Mouse (Mus musculus) limb, embryonic 15.5 days (tissue): ENCODE measurements around the gene Arhgap8. TPM values are rescaled to one million over a fixed set of nuclear protein-coding genes. Genes with fewer than 3 reads are reported as not detected.

ENCODE experiments used
- ATAC-seq: fragments of 200-750 bp; cut with Nextera tagmentation; 2 replicates; pipeline ENCODE4 v1.8.0; 2017; ENCODE audit warnings: low read depth, moderate TSS enrichment; ENCODE audit not compliant: insufficient number of reproducible peaks, low FRiP score, low TSS enrichment
- H3K27ac ChIP-seq: fragments of 300-500 bp; sonication (generic); 2 replicates; pipeline ENCODE4 v1.5.1; 2015; ENCODE audit warnings: moderate library complexity, mild to moderate bottlenecking, inconsistent platforms
- H3K27me3 ChIP-seq: fragments of 300-500 bp; sonication (generic); 2 replicates; pipeline ENCODE4 v1.6.1; 2015; ENCODE audit warnings: inconsistent platforms
- H3K36me3 ChIP-seq: fragments of 300-500 bp; sonication (generic); 2 replicates; pipeline ENCODE4 v1.6.1; 2015; ENCODE audit warnings: inconsistent platforms
- H3K4me1 ChIP-seq: fragments of 300-500 bp; sonication (generic); 2 replicates; pipeline ENCODE4 v1.6.1; 2015; ENCODE audit warnings: inconsistent platforms
- H3K4me2 ChIP-seq: fragments of 300-500 bp; sonication (generic); 2 replicates; pipeline ENCODE4 v1.6.1; 2015; ENCODE audit warnings: mild to moderate bottlenecking, inconsistent platforms
- H3K4me3 ChIP-seq: fragments of 300-500 bp; sonication (generic); 2 replicates; pipeline ENCODE4 v1.5.1; 2015; ENCODE audit warnings: mild to moderate bottlenecking, inconsistent platforms
- H3K9ac ChIP-seq: fragments of 300-500 bp; sonication (generic); 2 replicates; pipeline ENCODE4 v1.6.1; 2015; ENCODE audit warnings: inconsistent platforms
- H3K9me3 ChIP-seq: fragments of 300-500 bp; sonication (generic); 2 replicates; pipeline ENCODE4 v1.6.1; 2016; ENCODE audit warnings: inconsistent platforms
- WGBS: fragments of 180-500 bp; shearing (Covaris S2); methylation state at CpG from one replicate; pipeline ENCODE4 v1.1.7; 2015; 5-methylcytosine and 5-hydroxymethylcytosine counted together
- polyA plus RNA-seq: library from polyadenylated mRNA; unstranded; fragments of >200 nt; fragmentation: Nextera tagmentation; extraction: Ambion mirVana; gene quantifications from 2 replicates; pipeline ENCODE4 v1.2.1, GENCODE M21; 2015

Arhgap8 gene
- polyA plus RNA-seq, 1 experiment from 2014 or later = 6.1 TPM

DNA sequence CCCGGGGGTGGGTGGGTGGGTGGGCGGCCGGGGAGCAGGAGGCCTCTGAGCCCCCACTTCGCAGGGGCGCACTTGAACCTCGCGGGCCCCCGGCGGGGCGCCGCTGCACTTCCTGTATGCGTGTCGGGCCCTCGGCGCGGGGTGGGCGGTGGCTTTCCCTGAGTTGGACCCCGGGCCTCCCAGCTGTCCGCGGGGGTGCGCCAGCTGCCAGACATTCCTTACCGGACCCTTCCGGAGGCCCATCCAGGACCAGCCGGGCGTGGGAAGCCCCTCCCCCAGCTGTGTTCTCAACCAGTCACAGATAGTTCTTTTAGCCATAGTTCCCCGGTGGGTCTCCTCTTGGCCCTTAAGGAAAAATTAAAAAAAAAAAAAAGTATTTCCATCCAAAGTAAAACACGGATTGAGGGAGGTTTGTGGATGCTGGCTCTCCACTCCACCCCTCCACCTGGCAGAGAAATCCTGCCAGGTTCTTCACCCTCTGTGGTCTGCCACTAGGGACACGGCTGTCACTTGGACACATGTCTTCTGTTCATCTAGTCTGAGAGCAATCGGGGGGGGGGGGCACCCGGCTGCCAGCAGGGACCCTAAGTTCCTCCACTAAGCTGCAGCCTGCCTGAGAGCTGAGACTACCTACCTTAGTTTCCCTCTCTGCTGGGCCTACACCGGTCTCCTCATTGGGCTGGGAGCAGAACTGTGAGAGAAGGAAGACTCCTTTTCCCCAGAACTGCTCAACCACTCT lies 38.2 kb upstream of the Arhgap8 start:
- Histone ChIP-seq H3K4me1 (peaks cover 60% of the 10 kb centered on the region), H3K27ac (peak overlapping the region; percentile 85), H3K4me3 (peak overlapping the region; percentile 81), H3K9ac (peak overlapping the region; percentile 79), H3K9me3 (no peaks in the 10 kb centered on the region), H3K27me3 (no peaks in the 10 kb centered on the region), H3K4me2 (peak overlapping the region; percentile 88), H3K36me3 (no peaks in the 10 kb centered on the region; the same call in 1 of the 2 replicates)
- 2% methylated on average over 31 of the region's 31 CpGs for WGBS
- peak; percentile 63 for ATAC-seq

DNA sequence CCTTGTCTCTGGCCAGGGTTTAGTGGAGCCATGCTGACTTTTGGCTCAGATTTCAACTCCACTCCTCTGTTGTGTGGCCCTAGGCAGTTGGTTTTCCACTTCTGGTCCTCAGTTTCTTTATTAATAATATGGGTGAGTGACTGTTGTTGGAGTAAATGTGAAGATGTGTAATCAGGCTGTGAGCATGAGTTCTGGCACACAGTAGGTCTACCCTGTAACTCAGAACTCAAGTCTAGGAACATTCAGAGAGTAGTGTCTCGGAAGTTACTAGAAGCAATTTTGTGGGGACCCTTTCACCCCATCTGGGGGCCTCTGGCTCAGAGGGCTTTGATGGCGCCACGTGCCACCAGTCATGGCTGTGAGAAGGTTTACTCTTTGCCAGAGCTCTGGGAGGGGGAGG lies 37.6 kb upstream of the Arhgap8 start:
- Histone ChIP-seq H3K36me3 (peaks cover under 1% of the 10 kb centered on the region), H3K9ac (peak overlapping the region; percentile 79; the same call in 1 of the 2 replicates), H3K4me1 (peaks cover 60% of the 10 kb centered on the region), H3K4me3 (peak overlapping the region; percentile 81), H3K27ac (peak overlapping the region; percentile 85), H3K9me3 (no peaks in the 10 kb centered on the region), H3K4me2 (peak overlapping the region; percentile 88), H3K27me3 (no peaks in the 10 kb centered on the region)
- no peak for ATAC-seq
- 68% methylated on average over 3 of the region's 3 CpGs for WGBS

DNA sequence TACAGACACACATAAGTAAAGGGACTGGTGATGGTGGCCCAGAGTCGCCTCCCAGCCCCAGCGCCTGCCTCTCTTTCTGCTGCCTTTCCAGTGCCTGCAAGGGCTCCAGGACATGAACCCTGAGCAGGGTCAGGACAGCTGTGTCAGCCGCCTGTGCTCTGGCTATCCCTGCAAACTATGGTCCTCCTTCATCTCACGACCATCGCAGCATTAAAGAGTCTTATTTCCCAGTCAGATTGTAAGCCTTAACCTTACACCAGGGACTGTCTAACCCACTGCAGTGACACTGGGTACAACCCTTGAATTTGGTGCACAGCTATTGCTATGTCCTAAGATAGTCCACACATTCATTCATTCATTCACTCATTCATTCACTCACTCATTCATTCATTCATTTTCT lies 37.0 kb upstream of the Arhgap8 start:
- Histone ChIP-seq H3K36me3 (peaks cover 6% of the 10 kb centered on the region), H3K27ac (no peak overlapping the region), H3K9me3 (no peaks in the 10 kb centered on the region), H3K4me3 (no peak overlapping the region), H3K4me1 (peaks cover 58% of the 10 kb centered on the region), H3K9ac (no peak overlapping the region), H3K4me2 (peak overlapping the region; percentile 88; the same call in 1 of the 2 replicates), H3K27me3 (no peaks in the 10 kb centered on the region)
- WGBS = 72% methylated on average over 5 of the region's 5 CpGs
- ATAC-seq = no peak

DNA sequence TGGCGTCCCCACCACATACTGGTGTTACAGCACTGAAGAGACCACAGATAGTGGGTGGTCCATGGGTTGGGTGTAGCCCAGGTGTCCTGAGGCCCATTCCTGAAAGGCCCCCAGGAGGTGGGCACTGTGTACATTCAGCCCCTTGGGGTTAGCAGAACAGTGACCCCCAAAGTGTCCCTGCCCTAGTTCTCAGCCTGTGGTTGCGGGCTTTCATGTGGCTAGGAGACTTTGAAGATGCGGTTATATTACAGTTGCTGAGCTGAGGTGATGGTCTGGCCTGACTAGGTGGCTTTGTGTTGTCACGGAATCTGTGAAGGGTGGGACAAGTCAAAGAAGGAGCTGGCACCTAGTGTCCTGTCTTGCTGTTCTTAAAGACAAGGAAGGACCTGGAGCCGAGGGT lies 35.3 kb upstream of the Arhgap8 start:
- Histone ChIP-seq H3K27ac (no peak overlapping the region), H3K9me3 (no peaks in the 10 kb centered on the region), H3K27me3 (no peaks in the 10 kb centered on the region), H3K9ac (no peak overlapping the region), H3K4me3 (no peak overlapping the region), H3K4me1 (peaks cover 54% of the 10 kb centered on the region), H3K4me2 (no peak overlapping the region), H3K36me3 (peaks cover 23% of the 10 kb centered on the region)
- ATAC-seq = no peak
- WGBS = 85% methylated on average over 5 of the region's 5 CpGs

DNA sequence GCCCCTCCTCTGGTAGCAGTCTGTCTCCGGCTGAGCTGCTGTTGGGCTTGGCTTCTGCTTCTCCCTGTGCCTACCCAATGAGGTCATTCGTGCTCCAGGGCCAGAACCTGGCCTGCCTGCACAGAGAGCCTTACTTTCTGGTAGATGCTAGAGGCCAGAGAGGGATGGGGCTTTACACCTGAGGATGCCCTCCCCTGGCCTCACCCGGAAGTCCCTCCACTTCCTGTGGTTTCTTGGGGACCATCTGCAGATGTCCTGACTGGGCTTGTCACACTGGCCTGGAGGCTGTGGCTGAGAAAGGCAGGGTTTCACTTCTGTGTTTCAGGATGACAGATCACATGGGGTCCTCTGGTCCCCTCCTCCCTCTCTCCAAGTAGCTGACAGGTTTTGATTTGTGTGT lies 34.4 kb upstream of the Arhgap8 start:
- 40% methylated on average over 3 of the region's 3 CpGs for WGBS

DNA sequence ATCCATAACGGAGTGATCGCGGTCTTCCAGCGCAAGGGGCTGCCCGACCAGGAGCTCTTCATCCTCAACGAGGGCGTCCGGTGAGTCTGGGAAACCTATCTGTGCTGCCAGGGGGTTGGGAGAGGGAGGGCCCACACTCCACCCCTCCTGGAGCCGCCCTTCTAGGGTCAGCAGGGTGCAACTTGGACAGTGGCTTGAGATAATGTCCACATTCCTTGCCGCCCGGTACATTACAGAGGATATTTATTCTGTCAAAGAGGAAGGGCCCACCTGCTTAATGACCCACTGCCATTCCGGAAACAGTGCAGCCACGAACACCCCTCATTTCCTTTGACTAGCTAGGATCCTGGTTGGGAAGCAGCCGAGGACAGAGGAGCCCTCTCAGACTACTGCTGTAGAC lies 31.9 kb upstream of the Arhgap8 start:
- ATAC-seq = no peak
- Histone ChIP-seq H3K27me3 (no peaks in the 10 kb centered on the region), H3K27ac (peak overlapping the region; percentile 27; the same call in 1 of the 2 replicates), H3K36me3 (peaks cover 55% of the 10 kb centered on the region), H3K9ac (no peak overlapping the region), H3K4me1 (peaks cover 27% of the 10 kb centered on the region), H3K4me2 (no peak overlapping the region), H3K4me3 (no peak overlapping the region), H3K9me3 (no peaks in the 10 kb centered on the region)
- WGBS = 78% methylated on average over 14 of the region's 14 CpGs

More for the DNA sequence above, 34.4 kb upstream of the Arhgap8 start:
- no peak overlapping the region for H3K4me2 ChIP-seq
- no peaks in the 10 kb centered on the region for H3K27me3 ChIP-seq
- no peak overlapping the region for H3K9ac ChIP-seq
- H3K4me1 ChIP-seq = peaks cover 49% of the 10 kb centered on the region
- H3K36me3 ChIP-seq = peaks cover 32% of the 10 kb centered on the region
- no peaks in the 10 kb centered on the region for H3K9me3 ChIP-seq
- H3K27ac ChIP-seq = no peak overlapping the region
- H3K4me3 ChIP-seq = no peak overlapping the region
- no peak for ATAC-seq

DNA sequence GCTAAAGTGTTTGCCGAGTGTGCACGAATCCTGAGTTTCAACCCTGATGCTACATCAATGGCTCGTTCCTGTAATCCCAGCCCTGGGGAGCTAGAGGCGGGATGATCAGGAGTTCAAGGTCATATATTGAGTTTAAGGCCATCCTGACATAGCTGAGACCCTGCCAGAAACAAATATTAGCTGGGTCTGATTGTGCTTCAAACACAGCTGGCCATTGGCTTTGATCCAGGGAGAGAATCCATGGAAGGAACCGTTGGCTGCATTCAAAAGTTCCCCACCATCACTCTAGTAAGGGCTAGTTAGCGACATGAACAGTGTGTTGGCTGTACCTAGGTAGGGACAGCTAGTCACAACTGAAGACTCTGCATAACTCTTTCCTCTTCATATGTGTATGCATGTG lies 30.5 kb upstream of the Arhgap8 start:
- Histone ChIP-seq H3K4me3 (no peak overlapping the region), H3K36me3 (peaks cover 66% of the 10 kb centered on the region), H3K27ac (no peak overlapping the region), H3K9ac (no peak overlapping the region), H3K27me3 (no peaks in the 10 kb centered on the region), H3K4me2 (no peak overlapping the region), H3K9me3 (no peaks in the 10 kb centered on the region), H3K4me1 (peaks cover 16% of the 10 kb centered on the region)
- ATAC-seq = no peak
- 72% methylated on average over 6 of the region's 6 CpGs for WGBS

DNA sequence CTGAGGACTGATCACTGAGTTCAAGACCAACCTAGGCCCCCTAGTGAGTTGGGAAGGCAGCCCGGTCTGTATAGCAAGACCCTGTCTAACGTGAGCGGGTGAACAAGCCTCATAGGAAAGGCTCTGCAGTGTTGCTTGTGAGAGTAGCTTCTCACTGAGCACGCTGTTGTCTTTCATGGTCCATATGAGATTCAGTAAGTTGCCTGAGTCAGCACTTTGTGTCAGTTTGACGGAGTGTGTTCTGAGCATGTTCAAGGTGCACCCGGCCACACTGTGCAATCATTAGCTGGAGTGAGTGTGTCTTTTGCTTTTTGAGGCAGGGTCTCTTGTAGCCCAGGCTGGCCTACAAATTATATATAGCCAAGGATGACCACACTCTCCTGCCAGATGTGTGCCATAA lies 28.3 kb upstream of the Arhgap8 start:
- ATAC-seq = no peak
- Histone ChIP-seq H3K27me3 (no peaks in the 10 kb centered on the region), H3K4me1 (peaks cover 10% of the 10 kb centered on the region), H3K4me2 (no peak overlapping the region), H3K36me3 (peaks cover 85% of the 10 kb centered on the region), H3K9me3 (no peaks in the 10 kb centered on the region), H3K9ac (no peak overlapping the region), H3K4me3 (no peak overlapping the region), H3K27ac (no peak overlapping the region)
- WGBS = 87% methylated on average over 6 of the region's 6 CpGs

DNA sequence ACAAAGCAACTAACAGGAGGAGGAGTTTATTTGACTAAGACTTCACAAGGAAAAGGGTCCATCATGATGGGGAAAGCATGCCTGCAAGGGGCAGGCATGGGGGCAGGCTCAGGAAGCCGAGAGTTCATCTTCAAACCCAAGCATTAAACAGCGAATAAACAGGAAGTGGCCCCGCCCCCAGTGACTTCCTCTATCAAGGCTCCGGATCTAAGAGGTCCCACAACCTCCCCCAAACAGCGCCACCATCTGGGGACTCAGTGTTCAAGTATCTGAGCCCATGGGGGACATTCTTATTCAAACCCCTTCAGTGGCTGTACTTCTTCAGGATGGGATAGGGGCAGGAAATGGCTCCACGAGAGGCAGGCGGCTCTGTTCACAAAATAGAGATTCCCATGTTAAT lies 27.2 kb upstream of the Arhgap8 start:
- Histone ChIP-seq H3K4me3 (no peak overlapping the region), H3K27me3 (no peaks in the 10 kb centered on the region), H3K36me3 (peaks cover 87% of the 10 kb centered on the region), H3K4me1 (peaks cover 21% of the 10 kb centered on the region), H3K9me3 (no peaks in the 10 kb centered on the region), H3K9ac (no peak overlapping the region), H3K4me2 (no peak overlapping the region), H3K27ac (no peak overlapping the region)
- WGBS = 91% methylated on average over 7 of the region's 7 CpGs
- ATAC-seq = no peak

DNA sequence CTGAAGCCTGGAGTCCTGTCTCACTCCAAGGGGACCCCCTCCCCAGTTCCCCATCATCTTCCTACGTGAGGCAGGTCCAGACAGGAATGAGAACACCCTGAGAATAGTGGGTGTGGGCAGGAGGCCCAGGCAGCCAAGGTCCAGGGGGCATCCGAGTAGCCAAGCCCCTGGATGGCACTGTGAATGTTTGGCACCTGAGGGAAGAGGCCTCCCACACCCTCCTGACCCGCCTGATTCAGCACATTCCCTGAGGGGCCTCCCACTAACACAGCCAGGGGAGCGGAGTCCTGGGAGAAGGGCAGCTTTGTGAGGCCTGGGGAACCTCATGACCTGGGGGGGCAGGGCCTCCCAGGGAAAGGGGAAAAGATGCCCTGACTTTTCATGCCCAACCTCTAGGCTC lies 23.8 kb upstream of the Arhgap8 start:
- Histone ChIP-seq H3K27ac (peak overlapping the region; percentile 82), H3K4me2 (no peak overlapping the region), H3K9me3 (no peaks in the 10 kb centered on the region), H3K27me3 (no peaks in the 10 kb centered on the region), H3K4me1 (peaks cover 40% of the 10 kb centered on the region), H3K4me3 (no peak overlapping the region), H3K9ac (no peak overlapping the region), H3K36me3 (peaks cover 75% of the 10 kb centered on the region)
- ATAC-seq = no peak
- 58% methylated on average over 4 of the region's 4 CpGs for WGBS

DNA sequence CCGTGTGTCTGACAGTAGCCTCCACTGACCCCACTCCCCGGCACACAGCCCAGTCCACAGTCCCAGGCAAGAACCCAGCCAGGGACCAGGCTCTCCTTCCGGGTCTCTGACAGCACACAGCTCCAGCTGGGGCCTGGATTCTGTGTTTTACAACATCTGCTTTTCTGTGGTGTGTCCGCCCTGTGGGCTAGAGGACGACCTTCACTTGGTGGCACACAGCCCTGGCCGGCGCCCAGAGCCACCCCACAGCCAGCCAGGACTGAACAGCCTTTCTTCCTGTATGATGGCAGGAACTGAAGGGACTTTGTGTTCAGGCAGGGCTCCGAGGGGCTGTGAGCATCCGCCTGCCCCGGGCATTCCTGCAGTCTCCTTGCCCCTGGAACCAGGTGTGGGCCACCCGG lies 22.2 kb upstream of the Arhgap8 start:
- Histone ChIP-seq H3K27me3 (no peaks in the 10 kb centered on the region), H3K4me2 (no peak overlapping the region), H3K27ac (peak overlapping the region; percentile 82), H3K9me3 (no peaks in the 10 kb centered on the region), H3K4me1 (peaks cover 48% of the 10 kb centered on the region), H3K9ac (no peak overlapping the region), H3K36me3 (peaks cover 69% of the 10 kb centered on the region), H3K4me3 (no peak overlapping the region)
- peak; percentile 71 for ATAC-seq
- WGBS = 37% methylated on average over 11 of the region's 11 CpGs

DNA sequence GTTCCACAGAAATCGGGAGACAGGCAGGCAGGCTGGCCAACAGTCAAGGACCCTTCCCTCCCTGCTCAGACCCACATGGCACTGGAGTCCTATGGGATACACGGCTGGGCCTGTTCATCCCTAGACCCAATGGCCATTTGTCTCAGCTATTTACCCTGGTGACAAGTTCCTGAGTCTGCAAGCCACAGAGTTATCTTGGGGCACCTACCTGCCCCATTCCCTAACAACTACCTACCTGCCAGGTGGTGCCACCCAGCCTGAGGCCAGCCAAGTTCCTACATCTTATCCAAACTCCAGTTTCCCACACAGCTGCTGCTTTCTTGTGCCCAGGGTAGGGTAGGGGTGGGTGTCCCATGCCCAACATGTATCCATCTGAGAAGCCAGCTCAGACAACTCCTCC lies 21.7 kb upstream of the Arhgap8 start:
- Histone ChIP-seq H3K27me3 (no peaks in the 10 kb centered on the region), H3K27ac (peak overlapping the region; percentile 82), H3K36me3 (peaks cover 71% of the 10 kb centered on the region), H3K9ac (no peak overlapping the region), H3K4me3 (no peak overlapping the region), H3K9me3 (no peaks in the 10 kb centered on the region), H3K4me1 (peaks cover 48% of the 10 kb centered on the region), H3K4me2 (no peak overlapping the region)
- ATAC-seq = no peak
- WGBS = 60% methylated on average over 2 of the region's 2 CpGs
